Mouse (Mus musculus): ENCODE measurements around the gene Il1f8. TPM values are rescaled to one million over a fixed set of nuclear protein-coding genes. Genes with fewer than 3 reads are reported as not detected.

The Il1f8 gene
- polyA plus RNA-seq, 1 experiment from 2014 or later = not detected

Other genes with a start within 250 kb of the Il1f8 start
- gene Hnmt, start 103.8 kb upstream of the Il1f8 start, polyA plus RNA-seq (2016; fragmentation: Nextera tagmentation; extraction: Ambion mirVana) = 1.3 and 1.8 TPM in 2 replicates
- not detected in 2 replicates for gene Tbpl2, start 56.6 kb upstream of the Il1f8 start, polyA plus RNA-seq (2016; fragmentation: Nextera tagmentation; extraction: Ambion mirVana)
- not detected in 2 replicates for gene Il1f9, start 33.3 kb downstream of the Il1f8 start, polyA plus RNA-seq (2016; fragmentation: Nextera tagmentation; extraction: Ambion mirVana)
- not detected in 2 replicates for gene Il1f6, start 62.3 kb downstream of the Il1f8 start, polyA plus RNA-seq (2016; fragmentation: Nextera tagmentation; extraction: Ambion mirVana)
- gene Il1f5, start 123.8 kb downstream of the Il1f8 start, polyA plus RNA-seq (2016; fragmentation: Nextera tagmentation; extraction: Ambion mirVana) = not detected in 2 replicates
- gene Il1f10, start 138.0 kb downstream of the Il1f8 start, polyA plus RNA-seq (2016; fragmentation: Nextera tagmentation; extraction: Ambion mirVana) = not detected in 2 replicates
- not detected in 2 replicates for gene Il1rn, start 183.7 kb downstream of the Il1f8 start, polyA plus RNA-seq (2016; fragmentation: Nextera tagmentation; extraction: Ambion mirVana)
- 0.93 and 2.1 TPM in 2 replicates for gene Psd4, start 214.4 kb downstream of the Il1f8 start, polyA plus RNA-seq (2016; fragmentation: Nextera tagmentation; extraction: Ambion mirVana)